Mouse (Mus musculus) thymus, postnatal 36 days (tissue): Measurements from ENCODE around the gene Slc8a1.

Source experiments
- DNase-seq, 2 experiments: peaks; one replicate each; pipeline ENCODE4 v3.0.0; 2022; ENCODE audit warnings: mixed read lengths in 2 of 2

Slc8a1 gene

DNA sequence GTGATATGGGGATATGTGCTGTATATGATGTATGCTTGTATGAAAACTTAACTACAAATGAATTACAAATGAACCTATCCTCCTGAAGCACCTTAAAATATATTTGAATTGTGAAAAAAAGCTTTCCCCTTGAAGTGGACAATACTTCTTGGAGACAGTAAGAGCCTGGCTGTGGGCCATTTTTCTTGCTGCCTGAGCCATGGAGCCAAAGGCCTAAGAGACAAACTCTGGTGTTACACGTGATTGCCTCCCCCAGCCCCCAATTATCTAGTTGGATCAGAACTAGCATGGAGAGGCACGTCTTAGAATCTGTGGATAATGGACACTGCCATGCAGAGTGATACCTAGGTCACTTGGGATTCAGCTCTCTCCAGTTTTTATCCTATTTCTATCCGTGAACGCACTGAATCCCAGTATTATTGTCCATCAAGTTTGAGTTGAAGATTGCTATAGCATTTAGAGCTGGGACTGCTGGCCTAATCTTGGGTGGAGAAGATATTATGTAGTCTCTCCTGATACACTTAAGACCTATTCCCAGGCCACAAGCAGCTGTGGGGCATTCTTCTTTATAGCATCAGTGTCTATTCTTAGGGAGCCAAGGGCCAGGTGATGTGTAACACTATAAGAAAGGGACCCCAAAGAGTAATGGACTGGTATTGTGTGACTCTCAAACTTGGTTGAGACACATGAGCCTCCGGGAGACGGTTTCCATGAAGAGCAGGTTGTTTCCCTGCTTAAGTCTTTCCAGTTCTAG lies 321.6 kb downstream of the Slc8a1 start:
- no peak for DNase-seq

DNA sequence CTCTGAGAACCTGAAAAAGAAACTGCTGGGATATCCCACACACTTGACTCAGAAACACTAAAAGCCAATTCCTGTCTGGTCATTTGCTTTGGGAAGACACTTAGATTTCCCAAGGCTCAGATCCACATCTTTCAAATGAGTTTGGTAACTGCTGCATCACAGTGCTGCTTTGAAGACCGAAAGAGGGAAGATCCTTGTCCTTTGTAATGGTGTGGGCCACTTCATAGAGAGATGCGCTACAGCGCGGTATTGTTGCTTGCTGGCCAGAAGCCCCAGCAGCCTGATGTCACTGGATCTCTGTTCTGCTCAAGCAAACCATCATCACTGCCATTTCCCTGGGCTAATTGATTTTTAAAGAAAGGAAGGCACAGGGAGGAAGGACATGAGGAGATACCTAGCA lies 325.4 kb downstream of the Slc8a1 start:
- DNase-seq = no peak

DNA sequence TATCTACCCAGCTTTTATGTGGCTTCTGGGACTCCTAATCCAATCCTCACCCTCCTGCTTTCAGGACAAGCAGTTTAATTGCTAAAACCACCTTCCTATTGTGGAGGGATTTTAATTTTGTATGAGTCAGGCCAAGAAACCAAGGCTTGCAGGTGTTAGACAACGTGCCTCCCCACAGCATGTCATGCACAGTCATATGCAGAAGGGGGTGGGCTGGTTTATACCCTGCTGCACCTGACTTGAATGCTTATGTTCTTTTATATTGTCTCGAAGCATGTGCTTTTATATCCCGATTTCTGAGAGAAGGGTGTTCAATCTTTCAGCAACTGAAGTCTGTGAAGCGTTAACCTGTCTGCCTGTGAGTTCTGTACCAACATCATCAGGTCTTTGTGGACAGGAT lies 334.0 kb downstream of the Slc8a1 start:
- no peak for DNase-seq

DNA sequence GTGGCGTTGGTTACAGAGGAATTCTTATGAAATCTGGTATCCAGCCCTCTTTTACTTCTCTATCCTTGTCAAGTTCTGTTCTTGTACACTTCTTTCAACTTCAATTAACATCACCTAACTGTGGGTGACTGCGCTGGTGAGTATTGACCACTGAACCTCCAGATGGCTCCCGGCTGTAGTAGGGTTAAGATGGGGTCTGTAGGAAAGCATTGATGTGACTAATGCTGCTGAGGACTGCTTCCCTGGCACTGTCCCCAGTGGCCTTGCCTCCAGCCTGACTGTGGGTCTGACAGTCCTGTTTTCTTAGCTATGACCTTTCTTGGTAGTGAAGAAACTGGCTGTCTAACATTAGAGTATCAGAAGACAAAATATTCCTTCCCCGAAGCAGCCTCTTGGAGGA lies 335.1 kb downstream of the Slc8a1 start:
- DNase-seq = no peak

DNA sequence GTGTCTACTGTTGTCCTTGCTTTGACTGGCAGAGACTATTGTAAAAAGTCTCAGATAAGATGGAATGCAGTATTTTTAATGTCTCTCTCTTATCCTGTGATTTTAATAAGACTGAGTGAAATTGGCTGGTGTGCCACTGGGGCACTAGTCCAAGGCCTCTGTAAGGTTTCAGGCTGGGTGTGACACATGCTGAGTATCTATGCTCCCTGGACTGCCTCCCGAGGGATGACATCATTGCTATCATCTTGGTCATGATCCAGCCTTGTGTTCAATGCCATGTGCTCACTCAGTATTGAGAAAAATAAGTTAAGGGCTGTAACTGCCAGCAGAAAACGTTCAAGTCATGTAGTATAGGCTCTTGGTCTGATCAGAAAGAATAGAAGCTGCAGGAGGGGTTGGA lies 335.5 kb downstream of the Slc8a1 start:
- DNase-seq = no peak

DNA sequence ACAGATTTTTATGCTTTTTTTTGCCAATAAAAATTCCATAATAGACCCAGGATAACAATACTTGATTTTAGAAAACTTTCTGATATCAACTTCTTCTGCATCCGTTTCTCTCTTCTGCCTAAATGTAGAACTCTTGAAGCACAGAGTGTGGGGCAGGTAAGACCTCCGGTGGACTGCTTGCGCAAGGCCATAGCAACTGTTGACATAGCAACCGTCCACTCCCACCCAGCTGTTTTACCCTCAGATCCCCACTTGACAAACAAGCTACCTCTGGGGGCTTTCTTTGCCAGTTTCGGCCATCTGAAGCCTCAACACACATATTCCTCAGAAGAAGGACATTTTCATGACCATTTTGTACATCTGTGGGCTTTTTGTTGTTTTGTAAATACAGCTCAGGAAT lies 337.8 kb downstream of the Slc8a1 start:
- DNase-seq = no peak

DNA sequence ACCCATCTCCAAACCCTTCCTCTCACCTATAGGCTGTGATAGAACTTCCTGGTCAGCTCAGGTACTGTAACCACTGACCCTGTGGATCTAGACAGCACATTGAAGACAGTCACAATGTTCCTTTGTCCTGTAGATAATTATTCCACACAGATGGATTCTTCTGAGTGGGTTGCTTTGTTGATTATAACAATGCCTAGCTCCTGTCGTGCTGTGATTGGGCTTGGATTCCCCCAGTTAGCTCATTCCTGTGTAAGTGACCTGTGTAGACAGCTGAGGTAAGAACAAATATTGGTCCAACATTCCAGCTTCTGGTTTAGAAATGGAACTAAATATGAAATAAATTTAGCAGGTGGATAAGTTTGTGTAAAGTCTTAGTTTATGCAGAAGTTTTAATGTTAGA lies 340.7 kb downstream of the Slc8a1 start:
- no peak for DNase-seq

DNA sequence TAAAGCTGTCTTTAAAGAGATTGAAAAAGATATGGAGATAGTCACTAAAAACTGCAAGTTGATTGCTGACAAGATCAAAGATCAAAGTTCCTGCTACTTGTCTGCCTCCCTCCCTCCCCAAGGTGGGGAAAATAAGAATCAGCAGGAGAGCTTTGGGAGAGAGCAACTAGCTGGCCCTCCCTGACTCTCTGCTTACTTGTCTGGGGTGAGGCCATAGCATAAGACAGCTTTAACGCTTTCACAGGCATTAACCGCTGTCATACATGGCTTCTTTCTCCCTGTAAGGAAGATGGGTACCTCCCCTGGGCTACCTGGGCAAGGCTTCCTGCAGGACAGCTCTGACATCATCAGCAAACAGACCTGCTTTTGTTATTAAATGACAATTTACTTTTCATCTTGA lies 344.1 kb downstream of the Slc8a1 start:
- DNase-seq = no peak

DNA sequence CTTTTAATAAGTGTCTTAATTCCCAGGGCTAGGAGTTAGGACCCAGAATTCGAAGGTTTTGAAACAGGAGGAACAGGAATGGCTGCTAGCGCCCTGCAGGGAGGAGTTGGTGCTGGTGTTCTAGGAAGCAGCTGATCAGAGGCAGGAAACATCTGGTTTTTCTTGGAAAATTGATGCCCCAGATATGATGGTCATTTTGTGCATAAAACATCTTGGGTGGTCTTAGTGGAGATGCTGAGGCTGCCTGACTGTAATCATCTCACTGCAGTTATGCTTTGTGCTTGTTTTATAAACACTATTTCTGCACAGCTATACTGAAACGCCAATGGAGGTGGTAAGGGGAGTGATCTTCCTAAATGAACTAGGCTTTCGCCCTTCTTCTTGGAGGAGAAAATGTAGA lies 345.1 kb downstream of the Slc8a1 start:
- DNase-seq = no peak

DNA sequence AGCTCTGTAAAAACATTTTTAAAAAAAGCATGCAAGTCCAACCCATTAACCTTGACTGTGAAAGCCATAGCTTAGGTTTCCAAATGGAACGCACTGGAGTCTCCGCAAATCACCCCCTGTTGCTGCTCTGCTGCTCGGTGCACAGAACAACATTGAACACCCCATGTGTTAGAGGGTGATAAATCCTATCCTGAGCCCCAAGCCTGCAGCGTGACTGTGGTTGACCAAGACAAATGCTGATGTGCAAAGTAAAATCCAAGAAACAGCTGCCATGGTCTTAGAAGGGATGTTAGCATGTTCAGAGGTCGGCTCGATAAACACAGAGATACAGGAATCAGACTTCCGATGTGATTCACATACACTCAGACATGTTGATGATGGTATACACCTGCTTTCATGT lies 346.7 kb downstream of the Slc8a1 start:
- DNase-seq = no peak

DNA sequence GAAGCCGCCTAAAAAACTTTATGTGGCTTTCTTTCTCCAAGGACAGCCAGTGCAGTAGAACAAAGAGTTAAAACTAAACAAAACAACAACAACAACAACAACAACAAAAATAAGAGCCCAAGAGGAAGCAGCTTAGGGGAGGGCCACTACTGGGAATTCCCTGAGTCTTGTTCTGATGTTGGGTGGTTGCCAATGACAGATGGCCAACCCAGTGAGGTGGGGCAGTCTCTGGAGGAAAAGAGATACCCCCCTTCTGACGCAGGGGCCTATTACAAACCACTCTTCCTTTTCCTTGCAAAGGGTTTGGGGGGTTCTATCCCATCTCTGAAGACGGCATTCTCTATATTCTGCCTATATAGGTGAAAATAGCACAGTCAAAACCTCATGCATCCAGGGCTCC lies 347.4 kb downstream of the Slc8a1 start:
- no peak for DNase-seq

DNA sequence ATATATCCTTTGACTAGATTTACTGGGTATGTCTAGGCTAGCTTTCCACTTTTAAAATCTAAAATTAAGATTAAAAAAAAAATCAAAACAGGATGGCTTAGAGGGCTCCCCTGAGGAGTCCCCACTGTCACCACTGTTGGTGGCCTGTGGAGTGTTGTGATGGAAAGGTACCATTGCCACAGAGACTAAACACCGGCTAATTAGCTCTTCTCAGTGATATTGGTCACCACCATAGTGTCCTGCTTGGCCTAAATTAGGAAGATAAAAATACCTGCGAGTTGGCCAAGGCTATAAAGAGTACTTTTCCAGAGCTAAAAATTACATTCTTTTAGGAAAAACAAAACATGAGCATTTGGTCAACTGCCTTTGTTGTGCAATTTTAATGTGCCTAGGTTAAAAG lies 352.1 kb downstream of the Slc8a1 start:
- DNase-seq = no peak

DNA sequence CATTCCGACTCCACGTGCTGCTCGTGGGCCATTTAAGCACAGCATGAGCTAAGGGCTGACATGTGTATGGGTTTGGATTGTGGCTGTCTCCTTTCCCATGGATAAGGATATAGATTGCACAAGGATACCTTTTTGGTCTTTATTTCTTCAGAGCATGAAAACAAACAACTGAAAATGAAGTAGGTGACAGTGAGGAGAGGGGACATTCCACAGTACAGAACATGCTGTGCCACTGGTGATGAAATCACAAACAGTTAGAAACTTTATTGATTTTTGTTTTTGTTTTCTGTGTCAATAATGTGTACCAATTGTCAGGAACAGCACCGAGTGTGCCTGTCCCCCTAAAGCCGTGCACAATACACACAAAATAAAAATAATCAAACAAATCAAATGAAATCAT lies 352.7 kb downstream of the Slc8a1 start:
- no peak for DNase-seq

DNA sequence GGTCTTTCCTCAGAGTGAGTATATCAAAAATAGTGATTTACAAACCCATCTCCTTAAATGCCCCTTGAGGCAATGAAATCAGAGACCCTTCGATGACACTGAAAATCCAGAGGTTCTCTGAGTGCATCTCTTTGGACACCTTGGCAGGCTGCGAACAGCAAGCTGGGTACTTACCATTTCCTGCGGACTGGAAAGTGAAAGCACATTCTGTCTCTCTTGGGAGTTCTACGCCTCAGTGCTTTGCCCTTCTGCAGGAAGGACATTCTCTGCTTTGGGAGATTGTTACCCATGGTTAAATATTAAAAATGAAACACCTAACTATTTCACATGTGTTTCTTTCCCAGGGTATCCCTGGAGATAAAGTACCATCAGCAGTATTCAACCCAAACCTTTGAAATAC lies 354.7 kb downstream of the Slc8a1 start:
- DNase-seq = no peak

DNA sequence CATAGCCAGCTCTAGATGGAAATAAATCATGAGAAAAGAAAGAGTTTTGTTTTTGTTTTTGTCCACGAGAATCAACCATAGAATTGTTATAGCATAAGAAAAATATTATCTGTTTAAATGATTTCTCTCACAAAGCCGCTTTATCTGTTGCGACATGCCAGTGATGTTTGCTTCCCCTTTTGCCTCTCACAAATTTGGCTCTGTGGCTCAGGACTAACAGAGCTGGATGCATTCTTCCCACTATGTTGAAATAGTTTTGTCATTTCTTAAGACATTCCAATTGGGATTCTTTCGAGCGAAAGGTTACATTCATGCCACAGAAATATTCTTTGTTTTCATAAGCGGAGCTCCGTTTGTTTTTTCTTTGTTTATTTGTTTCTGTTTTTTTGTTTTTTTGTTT lies 359.7 kb downstream of the Slc8a1 start:
- no peak for DNase-seq

DNA sequence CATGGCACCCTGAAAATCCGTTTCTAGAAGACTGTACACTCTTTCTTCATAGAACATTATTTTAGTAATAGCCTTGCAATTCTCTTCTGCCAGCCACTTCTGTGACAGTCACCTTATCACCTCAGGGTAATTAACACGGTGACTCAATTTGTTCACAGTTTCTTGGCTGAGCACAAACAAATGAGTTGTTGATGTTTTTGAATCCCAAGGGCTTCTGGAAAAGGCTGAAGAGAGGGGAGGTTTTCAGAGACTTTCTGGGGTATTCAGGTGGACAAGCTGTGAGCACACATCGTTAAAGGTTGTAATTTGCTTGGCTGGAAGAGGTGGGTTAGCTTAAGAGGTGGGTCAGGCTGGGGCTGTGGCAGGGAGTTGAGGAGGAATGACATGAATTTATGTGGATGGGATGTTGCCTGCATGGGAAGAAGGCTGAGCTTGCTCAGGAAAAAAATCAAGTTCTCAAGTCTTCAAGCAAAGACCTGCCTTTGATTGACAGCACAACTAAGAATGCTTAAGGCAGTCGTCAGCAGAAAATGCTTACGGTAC lies 360.3 kb downstream of the Slc8a1 start:
- no peak for DNase-seq

DNA sequence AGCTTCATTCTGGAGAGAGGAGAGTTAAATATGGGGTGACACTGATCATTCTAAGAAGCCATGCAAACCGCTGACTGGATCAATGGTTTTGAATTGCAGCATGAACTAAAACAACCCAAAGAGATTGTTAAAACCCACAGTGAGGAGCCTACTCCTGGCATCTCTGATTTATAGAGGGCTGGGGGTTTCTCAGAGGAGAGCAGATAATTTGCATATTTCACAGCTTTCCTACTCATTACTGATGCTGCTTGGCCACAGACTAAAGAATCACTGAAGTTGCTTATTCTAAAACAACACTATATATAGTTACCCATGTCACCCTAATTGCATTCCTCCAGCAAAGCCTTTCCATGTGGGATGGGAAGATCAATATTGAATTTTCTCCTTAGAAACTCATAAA lies 361.0 kb downstream of the Slc8a1 start:
- no peak for DNase-seq

DNA sequence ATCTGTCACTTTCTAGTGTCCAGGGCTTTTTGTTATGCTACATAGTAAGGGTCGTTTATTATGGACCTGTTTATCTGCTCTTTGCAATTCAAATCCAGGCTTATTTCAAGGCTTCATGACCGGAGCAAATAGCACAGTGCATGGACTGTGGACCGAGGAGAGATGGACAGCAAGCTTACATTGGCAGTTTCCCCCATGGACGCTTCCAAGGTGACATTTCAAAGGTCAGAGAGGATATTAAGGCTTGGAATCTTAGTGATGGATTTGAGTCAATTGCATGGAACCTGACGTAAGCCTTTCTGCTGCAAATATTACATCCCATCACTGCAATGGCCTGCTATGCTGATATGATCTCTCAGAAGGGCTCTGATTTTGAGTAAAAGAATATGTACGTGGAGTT lies 362.3 kb downstream of the Slc8a1 start:
- DNase-seq = no peak

DNA sequence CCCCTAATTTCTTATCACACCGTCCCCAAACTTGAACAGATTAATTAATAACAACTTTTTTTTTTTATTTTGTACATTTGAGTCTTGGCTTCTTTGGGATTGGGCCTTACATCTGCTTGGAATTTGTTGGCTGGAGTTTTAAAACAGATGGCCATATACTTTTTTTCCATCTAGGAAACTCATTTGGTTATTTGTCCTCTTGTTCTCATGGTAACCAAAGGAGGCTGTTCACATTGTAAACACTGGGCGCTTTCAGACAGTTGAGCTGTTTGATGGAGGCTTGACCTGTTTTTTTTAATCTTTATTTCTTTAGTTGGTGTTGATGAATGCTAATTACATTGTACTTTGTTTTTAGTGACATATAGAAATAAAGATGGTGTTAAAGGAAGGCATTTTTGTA lies 369.1 kb downstream of the Slc8a1 start:
- no peak for DNase-seq

DNA sequence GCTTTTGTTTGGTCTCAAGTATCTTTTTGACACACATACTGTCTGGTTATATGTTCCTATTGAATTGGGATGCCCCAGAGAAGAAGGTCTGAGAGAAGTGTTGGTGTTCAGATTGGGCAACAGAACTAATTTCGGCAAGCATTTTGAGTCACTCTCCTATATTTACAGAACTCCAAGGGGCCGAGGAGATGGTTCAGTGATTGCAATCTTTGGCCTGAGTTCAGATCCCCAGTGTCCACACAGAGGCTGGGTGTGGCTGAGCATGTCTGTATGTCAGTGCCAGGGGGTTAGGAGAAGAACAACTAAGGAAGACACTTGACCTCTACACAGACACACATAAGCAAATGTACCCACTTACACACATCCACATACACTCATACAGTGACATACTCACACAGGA lies 369.7 kb downstream of the Slc8a1 start:
- no peak for DNase-seq

DNA sequence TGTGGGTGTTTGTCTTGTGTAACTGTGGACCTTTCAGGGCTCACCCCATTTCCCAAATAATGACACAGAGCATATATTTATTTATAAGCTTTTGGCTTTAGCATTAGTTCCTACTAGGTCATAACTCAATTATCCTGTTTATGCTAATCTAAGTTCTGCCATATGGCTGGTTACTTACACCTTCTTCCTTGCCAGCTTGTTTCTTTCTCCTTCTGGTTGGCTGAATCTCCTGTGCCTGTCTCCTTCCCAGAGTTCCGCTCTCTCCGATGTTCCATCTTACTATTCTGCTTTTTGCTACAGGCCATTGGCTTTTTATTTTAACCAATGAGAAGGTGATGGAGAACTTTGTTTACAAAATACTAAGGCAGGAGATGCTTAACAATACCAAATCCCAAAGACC lies 374.8 kb downstream of the Slc8a1 start:
- DNase-seq = no peak

DNA sequence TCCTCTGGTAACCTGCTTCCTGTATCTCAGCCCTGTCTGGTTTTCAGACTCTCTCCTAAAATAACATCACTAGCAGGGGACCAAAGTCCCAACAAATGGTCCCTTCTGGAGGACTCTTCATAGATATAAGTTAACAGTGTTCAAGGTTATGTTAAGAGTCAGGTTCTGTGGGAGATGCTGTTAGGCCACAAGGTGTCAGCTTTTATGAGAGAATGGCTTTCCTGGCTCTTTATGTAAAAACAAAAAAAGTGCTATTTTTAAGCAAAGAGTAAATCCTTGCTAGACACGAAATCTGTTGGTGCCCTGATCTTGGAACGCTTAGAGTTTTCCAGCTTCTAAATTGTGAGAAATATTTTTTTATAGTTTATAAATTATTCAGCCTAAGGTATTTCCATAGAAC lies 377.6 kb downstream of the Slc8a1 start:
- DNase-seq = no peak

DNA sequence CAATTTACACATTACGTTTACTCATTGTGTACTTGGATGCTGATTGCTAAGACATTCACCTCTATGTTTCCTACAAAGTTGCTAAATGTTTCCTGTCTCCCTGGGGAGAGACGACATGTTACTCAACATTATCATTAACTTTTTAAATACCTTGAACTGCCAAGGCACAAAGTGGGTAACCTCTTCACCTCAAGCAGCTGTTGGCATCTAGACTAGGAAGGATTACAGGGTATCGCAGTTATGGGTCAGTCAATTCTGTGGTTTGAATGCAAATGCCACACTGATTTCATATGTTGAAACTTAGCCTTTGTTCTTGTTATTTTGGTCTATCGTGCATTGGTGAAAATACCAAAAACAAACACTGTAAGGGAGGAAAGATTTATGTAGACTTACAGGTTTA lies 378.1 kb downstream of the Slc8a1 start:
- no peak for DNase-seq

DNA sequence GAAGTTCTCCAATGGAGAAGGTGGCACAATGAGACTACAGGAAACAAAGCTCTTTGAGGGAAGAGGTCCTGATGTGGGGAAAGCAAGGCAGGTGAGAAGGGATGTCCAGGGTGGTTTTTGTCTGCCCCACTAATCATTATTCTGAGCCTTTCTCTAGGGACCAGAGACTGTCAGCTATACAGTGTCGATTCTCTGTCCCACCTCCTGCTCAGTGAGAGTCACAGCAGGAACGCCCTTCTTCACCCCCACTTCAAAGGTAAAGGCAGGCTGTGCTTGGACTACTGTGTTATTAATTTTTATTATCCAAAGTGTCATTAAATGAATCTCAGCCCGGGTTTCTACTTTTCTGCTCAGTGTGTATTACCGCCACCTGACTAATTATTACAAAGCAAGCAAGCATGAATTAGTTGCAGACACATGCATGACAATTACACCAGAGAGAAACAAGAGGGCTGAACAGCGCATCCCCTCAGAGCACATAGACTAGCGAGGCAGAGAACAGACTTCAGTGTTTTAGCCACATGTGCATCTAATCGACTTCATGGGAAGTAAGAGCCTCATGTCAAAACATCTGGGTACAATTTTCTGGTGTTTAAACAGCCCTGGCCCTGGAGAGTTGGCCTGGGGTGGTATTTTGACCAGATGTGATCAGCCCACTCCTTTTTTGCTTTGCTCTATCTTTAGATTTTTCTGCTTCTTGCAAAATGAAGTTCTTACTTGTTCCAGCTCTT lies 402.0 kb downstream of the Slc8a1 start:
- DNase-seq = no peak

DNA sequence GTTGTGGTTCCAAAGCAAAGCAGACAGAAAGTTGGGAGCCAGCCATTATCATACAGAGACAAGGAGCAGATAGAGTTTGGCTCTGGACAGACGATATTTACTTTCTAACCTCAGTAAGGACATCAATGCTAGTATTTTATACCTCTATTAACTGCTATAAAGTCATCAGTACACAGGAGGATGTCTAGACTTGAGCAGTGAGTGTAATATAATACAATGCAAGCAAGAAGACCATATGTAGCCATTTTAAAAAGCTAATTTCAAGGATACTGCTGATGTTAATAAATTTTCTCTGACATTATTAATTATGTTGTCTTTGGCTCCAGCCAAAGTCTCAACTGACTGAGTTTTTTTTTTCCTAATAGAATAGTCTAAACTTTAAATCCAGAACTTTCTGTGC lies 402.7 kb downstream of the Slc8a1 start:
- DNase-seq = no peak
